Mouse (Mus musculus) MN1 (cell line): ENCODE results near the gene Endov.

Experiments used
- DNase-seq: peaks from one replicate; pipeline ENCODE4 v3.0.0-alpha.2; 2016; ENCODE audit warnings: low spot score

Gene Endov

DNA sequence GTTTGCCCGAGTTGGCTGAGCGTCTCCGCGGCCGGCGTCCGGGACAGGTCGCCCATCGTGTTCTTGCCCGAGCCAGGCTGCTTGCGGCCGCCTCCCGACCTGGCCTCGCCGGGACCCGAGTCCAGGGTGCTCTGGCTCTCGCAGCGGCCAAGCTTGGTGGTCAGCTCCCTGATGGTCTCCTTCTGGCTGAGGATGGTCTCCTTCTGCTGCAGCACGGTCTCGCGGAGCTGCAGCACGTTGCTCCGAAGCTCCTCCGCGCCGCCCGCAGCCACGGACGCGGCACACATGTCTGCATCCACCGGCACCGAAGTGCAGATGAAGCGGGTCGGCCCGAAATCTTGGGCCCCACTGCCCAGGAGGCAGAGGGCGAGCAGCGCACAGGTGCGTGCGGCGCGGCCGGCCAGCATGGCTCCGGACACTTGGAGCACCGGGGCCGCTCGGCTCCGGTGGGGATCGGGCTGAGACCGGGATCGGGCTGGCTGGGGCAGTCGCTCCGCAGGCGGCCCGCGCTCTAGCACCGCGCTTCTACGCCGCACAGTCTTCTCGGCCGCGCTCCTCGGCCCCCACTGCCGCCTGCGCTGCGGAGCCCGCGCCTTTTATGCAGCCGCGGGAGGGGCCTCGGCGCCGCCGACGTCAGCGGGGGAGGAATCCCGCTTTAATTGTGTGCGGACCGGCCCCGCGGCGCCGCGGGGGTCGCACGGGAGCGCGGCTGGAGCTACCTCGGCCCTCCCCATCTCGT is 56.2 kb downstream of the Endov start, which contains the start of gene Nptx1:
Nptx1 (minus strand) TSS at position 571 of the 739 bp plus-strand sequence.
- peak; percentile 40 for DNase-seq

DNA sequence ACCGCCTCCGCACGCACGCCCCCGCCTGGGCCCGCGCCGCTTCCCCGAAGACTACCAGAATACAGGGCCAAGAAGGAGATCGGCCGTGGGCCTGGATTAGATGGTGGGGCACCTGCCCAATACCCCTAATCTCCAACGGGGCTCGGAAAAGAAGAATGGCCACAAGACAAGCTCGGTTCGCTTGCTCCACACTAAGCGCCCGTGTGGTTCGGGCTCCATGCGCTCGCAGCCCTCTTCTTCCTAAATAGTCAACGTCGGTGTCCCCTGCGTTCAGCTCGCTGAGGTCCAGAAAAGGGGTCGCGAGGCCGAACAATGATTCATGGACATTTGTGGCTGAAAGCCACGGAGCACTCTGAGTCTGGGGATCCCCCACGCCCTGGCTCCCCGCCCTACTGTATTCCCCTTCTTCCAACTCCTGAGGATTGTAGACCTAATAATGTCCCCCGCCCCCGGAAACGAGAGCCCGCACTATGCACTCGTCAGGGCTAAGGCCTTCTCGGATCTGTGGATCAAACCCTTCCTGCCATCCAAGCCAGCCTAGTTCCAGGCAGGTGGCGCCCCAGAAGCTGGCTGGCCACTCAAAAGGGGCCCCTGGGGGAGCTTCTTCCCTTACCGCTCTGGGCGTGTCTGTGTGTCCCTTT is 56.9 kb downstream of the Endov start:
- no peak for DNase-seq

DNA sequence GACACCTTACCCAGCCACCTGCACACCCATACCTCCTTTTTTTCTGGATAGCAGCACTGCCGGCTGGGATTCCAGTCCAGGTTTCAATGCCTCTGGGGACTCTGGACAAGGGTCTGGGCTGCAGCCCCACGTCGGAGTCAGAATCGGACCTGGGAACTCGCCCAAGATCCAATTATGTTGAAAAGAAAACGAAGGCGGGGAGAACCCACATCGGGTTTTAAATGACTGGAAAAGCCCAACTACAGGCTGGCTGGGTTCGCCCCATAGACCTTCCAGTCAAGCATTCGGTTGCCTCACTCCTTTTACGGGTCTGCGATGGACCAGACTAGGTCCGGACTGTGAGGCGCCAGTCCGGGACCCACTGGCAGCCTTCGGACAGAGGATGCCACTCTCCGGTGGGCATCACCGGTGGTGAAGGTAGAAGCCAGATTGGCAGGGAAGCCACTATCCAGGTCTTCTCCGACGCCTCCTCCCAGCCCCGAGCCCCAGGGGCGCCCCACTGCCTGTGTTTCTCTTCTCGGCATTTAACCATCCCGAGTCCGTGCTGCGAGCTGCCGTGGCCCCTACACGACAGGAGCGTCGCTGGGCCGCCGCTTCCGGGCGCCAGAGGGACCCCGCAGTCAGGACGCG is 57.7 kb downstream of the Endov start:
- peak; percentile 24 for DNase-seq

DNA sequence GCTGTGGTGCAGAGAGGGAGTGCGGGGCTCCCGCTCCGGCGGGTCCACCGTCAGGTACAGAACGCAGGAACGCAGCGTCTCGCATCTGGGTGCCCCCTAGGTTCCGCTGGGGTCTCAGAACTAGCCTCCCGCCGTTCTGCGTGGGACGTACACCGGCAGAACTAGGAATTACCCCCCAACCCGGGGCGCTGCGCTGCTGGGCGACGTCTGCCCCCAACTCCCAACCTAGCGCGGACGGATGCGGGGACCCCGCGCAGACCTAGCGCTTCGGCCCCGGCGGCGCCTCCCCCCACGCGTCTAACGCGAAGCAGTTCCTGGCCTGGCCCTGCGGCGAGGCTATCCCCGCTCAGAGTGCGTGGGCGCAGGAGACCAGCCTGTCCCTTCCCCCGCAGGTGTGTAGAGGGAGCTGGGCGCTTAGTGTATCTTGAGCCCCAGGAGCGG is 58.2 kb downstream of the Endov start:
- peak; percentile 36 for DNase-seq

DNA sequence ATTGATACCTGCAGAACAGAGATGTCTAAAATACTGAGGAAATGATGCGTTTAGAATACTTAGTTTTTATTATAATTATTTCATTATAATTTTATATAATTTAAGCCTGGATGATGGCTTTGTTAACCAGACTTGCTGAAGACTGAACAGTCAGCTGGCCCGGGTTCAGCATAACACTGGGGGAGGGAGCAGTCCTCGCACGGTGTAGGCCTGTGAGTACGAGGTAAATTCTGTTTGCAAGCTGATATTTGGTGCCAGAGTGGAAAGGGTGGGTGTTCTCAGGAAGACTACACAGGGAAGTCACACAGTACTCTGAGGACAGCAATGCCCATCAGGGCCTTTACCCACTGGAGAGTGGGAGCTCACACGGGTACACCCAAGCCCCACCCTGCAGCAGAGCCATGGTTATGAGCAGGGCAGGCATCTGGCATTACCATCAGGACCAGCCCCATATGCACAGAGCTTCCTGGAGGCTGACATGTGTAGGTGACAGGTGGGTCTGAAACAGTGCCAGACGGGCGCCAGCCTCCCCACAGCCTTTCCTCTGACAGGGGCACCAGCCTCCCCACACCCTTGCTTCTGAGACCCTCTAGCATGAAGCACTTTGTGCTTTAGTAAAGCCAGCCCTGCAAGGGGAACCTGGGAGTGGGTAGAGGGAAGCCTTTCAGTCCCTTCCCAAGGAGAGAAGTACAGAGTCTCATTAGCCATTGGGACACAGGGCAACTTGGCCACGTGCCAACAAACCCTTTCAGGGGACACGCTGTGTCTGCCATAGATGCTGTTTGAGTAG is 59.6 kb downstream of the Endov start:
- peak; percentile 38 for DNase-seq

DNA sequence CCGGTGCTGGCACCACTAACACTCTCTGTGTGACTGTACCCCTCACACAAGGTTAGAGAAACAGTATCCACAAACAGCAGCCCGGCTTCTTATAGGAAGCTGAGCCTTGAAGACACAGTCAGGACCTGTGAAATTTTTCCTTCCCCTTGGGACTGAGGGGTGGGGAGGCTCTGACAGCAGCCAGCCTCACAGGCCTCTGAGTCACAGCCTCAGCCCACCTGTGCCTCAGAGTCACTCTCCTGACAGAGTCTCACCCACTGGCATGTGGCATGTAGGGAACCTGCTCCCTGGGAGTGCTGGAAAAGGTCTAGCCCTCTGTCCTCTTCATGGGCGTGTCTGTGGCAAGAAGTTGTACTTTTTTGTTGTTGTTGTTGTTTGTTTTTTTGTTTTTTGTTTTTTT is 60.3 kb downstream of the Endov start:
- DNase-seq, result peak; percentile 37

DNA sequence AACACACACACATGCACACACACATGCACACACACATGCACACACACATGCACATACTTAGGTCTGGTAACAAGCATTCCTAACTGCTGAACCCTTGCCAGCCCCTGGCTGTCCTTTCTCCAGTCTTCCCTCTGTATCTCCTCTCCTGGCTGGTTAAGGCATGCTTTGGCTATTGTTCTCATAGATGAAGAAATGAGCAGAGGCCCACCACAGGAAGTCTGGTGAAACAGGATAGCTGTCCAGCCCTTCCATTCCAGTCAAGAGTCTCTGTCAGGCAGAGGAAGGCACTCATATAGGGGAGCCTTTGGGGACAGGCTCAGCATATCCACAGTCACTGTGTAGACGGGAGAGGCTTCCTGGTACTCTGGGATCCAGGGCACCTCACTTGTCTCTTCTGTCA is 61.2 kb downstream of the Endov start:
- no peak for DNase-seq

DNA sequence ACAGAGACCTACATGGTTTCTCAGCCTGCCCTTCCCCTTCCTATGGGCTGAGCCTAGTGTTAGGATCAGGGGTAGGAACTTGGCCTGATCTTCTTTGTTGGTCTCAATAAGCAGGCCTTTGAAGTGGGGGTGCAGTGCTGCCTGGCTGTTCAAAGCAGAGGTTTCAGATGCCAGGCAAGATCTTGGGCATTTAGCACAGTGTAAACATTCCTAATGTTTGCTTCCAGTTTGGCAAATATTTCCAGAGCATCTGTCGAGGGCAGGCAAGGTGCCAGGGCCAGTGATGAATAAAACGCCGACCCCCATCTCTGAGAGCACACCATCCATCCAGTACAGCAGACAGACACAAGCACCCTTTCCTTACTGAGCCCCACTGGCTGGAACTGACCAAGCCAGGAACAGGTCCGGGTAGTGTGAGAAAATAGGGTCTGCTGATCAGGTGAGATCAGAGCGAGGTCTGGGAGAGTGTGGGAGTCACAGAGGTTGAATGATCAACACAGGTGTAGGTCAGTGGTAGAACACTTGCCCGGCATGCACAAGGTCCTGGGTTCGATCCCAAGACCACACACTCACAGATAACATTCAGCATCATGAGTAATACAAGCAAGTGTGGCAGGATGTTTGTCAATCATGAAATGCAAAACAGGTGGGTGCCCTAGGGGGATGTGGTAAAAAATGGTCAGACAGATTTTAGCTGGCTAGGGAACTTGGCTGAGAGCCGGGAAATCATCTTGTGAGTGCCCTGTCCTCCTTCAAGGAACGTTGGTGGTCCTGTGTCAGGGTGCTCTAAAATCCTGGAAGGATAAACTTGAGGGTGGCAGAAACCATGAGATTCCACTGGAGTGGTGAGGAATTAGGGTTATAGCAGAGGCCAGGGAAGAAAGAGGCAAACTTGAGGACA is 62.0 kb downstream of the Endov start:
- no peak for DNase-seq

DNA sequence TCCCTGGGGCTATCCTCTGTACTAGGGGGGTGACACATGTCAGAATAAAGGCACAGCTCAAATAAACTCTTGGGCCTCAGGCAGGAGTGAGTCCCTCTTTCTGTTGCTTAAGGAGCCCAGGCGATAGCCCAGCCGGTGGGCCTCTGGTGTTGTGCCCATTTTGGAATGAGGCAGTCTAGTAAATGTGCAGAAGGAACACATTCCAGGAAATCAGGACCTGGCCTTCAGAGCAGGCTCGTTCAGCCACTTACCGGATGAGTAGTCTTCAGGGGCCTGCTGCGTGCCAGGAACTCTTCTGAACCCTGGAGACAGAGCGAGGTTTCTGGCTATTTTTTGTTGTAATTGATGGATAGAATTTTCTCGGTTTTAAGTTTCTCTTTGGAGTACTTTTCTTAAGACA is 63.6 kb downstream of the Endov start:
- DNase-seq, result no peak

DNA sequence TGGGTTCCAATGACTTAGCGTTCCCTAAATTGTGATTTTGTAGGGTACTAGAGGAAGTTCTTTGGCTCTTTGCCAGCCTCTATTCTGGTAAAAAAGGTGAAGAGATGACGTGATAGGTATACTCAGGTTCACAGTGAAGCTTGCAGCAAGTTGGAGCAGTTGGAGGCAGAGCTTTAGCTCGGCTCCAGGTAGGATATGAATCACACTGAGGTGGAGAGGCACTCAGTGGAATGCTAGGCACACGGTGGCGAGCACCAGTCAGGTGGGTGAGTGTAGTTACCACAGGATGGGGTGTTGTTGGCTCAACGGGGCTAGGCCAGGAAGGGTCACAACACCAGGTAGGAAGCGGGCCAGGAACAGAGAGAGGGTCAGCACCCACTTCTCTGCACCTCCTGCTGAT is 64.0 kb downstream of the Endov start:
- DNase-seq, result no peak

DNA sequence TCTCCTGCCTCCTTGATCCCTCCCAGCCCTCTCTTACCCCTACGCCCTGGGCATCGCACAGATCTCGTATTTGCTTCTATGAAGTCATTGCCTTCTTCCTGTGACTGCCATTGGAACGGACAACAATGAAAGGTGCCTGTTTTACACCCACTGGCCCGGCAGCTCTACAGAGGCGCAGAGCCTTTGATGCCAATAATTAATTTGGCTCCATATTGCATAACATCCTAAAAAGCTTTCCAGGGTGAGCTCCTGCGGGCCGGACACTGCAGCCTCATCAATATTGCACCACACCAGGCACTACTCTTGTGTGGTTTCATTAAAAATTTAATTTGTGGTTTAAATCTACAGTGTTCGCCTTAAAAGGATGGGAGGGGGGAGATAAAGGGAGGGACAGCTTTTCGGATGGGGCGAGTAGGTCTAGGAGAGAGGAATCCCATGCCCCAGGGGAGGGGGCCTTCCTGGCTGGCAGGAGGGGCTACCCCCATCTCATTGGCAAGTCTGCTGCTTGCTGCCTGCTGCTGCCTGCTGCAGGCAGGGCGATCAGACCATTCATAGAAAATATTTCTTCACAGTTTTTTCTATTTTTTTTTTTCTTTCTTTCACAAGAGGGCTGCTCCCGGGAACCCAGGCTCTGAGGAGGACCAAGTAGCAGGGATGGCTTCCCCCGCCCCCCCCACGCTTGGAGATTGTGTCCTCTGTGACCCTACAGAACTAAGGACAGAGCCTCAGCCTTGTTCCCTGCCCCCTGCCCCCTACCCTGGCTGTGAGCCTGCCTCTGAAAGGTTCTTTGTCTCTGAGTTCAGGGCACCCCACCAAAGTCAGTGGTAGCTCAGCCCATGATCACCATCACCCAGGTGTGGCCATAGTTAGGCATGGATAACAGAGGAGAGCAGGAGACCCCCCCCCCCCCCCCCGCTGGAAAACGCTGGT is 67.1 kb downstream of the Endov start:
- peak; percentile 53 for DNase-seq

DNA sequence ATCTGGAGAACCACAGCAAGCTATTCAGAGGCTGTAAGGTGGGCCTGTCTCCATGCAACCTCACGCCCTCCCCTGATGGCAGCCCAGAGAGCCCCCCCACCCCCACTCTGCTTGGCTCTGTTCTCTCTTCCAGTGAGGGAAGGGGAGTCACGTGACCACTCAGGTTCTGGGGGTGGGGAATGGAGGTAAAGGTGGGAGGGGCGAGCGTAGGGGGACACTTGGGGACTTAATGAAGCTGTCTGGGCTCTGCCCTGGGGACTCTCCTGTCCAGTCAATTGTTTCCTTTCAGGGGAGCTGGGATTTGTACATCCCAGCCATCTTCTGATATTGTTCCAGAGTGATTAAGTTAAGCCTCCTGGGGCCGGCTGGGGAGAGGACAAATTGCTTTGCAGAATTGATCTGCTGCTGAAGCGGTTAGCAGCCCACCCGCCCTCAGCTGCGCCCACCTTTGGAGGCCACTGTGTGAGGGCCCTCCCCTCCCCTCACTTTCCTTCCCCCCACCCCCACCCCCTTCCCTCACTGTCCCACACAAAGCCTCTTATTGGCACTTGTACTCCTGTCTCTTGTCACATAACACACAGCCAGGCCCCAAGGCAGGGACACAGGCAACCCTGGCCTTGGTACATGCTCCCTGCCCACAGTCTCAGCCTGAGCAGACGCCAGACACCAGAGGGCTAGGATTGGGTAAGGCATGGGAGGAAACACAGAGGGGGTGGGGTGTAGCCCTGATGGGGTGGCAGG is 67.9 kb downstream of the Endov start:
- no peak for DNase-seq
